Comparison of ENCODE assay signal across 8 mouse cellular contexts in genomic region chr10:78425181-78426041, GRCm38 (mm10). TPM values are rescaled to one million over a fixed set of nuclear protein-coding genes. Genes with fewer than 3 reads are reported as not detected.
DNase-seq lines count a peak whose midpoint lies in the region; ATAC-seq and TF ChIP-seq lines count a peak whose summit lies in the region.

TSS of gene Cstb (plus strand) at chr10:78425669.

- H3K27me3 ChIP-seq in forebrain, embryonic 15.5 days = no peaks in the 10 kb centered on the region
- H3K27me3 ChIP-seq in liver, postnatal 0 days (ENCODE audit: insufficient read depth, low read length) = no peaks in the 10 kb centered on the region
- no peaks in the 10 kb centered on the region for H3K27me3 ChIP-seq in neural tube, embryonic 13.5 days

- H3K4me3 ChIP-seq in ES-E14 (ENCODE audit: insufficient read depth in 1 of 2, low read depth in 1 of 2, low read length in 2 of 2, poor library complexity in 1 of 2, severe bottlenecking in 1 of 2) = peak within 1 kb of the TSS; percentile 90 to 97
- peak within 1 kb of the TSS; percentile 78 for H3K4me3 ChIP-seq in forebrain, embryonic 15.5 days
- H3K4me3 ChIP-seq in liver, postnatal 0 days (ENCODE audit: low read depth, low read length) = peak within 1 kb of the TSS; percentile 81
- peak within 1 kb of the TSS; percentile 84 for H3K4me3 ChIP-seq in neural tube, embryonic 13.5 days

- peak within 1 kb of the TSS; percentile 73 for H3K4me2 ChIP-seq in forebrain, embryonic 15.5 days (replicated peaks)
- peak within 1 kb of the TSS; percentile 95 for H3K4me2 ChIP-seq in liver, postnatal 0 days (ENCODE audit: low read depth, low read length)
- H3K4me2 ChIP-seq in neural tube, embryonic 13.5 days = peak within 1 kb of the TSS; percentile 79

- DNase-seq in ES-E14 (ENCODE audit: low read depth, low spot score) = peak; percentile 78
- DNase-seq in cerebellum, adult 11-12 months = peak; percentile 88
- DNase-seq in heart, postnatal 14 days = peak; percentile 81 to 84
- peak; percentile 91 for DNase-seq in layer of hippocampus, adult 11-12 months (ENCODE audit: low spot score)
- peak; percentile 89 for DNase-seq in liver, postnatal 0 days
- DNase-seq in telencephalon, adult 2 months (ENCODE audit: low read depth, low spot score) = peak; percentile 71

- TF ChIP-seq EP300 in liver, postnatal 0 days (IDR thresholded peaks at IDR 0.05; ENCODE audit: low read depth) = no peak

- H3K4me1 ChIP-seq in ES-E14 (ENCODE audit: control insufficient read depth in 2 of 2, insufficient read depth in 2 of 2, low read length in 2 of 2, poor library complexity in 1 of 2) = peaks cover 4 to 34% of the 10 kb centered on the region in 2 experiments; a peak in 2 of 4 replicates
- H3K4me1 ChIP-seq in forebrain, embryonic 15.5 days = peaks cover 13% of the 10 kb centered on the region
- peaks cover 13% of the 10 kb centered on the region for H3K4me1 ChIP-seq in liver, postnatal 0 days (ENCODE audit: insufficient read depth)
- H3K4me1 ChIP-seq in neural tube, embryonic 13.5 days (replicated peaks) = peaks cover 14% of the 10 kb centered on the region

- H3K9ac ChIP-seq in ES-E14 (ENCODE audit: insufficient read depth, low read depth, low read length, poor library complexity, severe bottlenecking) = peak within 1 kb of the TSS; percentile 85
- H3K9ac ChIP-seq in forebrain, embryonic 15.5 days (replicated peaks) = peak within 1 kb of the TSS; percentile 91
- H3K9ac ChIP-seq in liver, postnatal 0 days (replicated peaks) = peak within 1 kb of the TSS; percentile 89
- H3K9ac ChIP-seq in neural tube, embryonic 13.5 days = peak within 1 kb of the TSS; percentile 92

- TF ChIP-seq CTCF in liver, postnatal 0 days (IDR thresholded peaks at IDR 0.05; ENCODE audit: low read depth) = no peak

- ATAC-seq in forebrain, embryonic 15.5 days (replicated peaks) = peak; percentile 94
- ATAC-seq in liver, postnatal 0 days = peak; percentile 92
- ATAC-seq in neural tube, embryonic 13.5 days (ENCODE audit: low read depth) = peak; percentile 94

- H3K27ac ChIP-seq in ES-E14 (ENCODE audit: insufficient read depth, low read depth, low read length, poor library complexity, severe bottlenecking) = peak within 1 kb of the TSS; percentile 47; the same call in 1 of the 2 replicates
- H3K27ac ChIP-seq in forebrain, embryonic 15.5 days (replicated peaks) = peak within 1 kb of the TSS; percentile 61
- H3K27ac ChIP-seq in liver, postnatal 0 days (ENCODE audit: low read depth) = peak within 1 kb of the TSS; percentile 90
- H3K27ac ChIP-seq in neural tube, embryonic 13.5 days (replicated peaks) = peak within 1 kb of the TSS; percentile 63

- no peaks in the 10 kb centered on the region for H3K9me3 ChIP-seq in ES-E14 (ENCODE audit: control insufficient read depth, insufficient read depth, low read depth, low read length)
- no peaks in the 10 kb centered on the region for H3K9me3 ChIP-seq in forebrain, embryonic 15.5 days
- no peaks in the 10 kb centered on the region for H3K9me3 ChIP-seq in liver, postnatal 0 days (ENCODE audit: low read length)
- no peaks in the 10 kb centered on the region for H3K9me3 ChIP-seq in neural tube, embryonic 13.5 days

- peaks cover 6% of the 10 kb centered on the region; the same call in 1 of the 2 replicates for H3K36me3 ChIP-seq in ES-E14 (ENCODE audit: control insufficient read depth, insufficient read depth, low read length, poor library complexity, severe bottlenecking)
- peaks cover 11% of the 10 kb centered on the region for H3K36me3 ChIP-seq in forebrain, embryonic 15.5 days
- peaks cover 7% of the 10 kb centered on the region for H3K36me3 ChIP-seq in liver, postnatal 0 days (replicated peaks; ENCODE audit: insufficient read depth, low read length)
- H3K36me3 ChIP-seq in neural tube, embryonic 13.5 days = peaks cover 26% of the 10 kb centered on the region

- intact Hi-C loops in heart, postnatal 14 days (cut with DNase I) = no loop called here

- in situ Hi-C loops in ES-E14 (cut with MboI; ENCODE audit: low sequenced_read_pairs in 2 of 2, unreplicated experiment in 2 of 2) = no loop called here

- 1% methylated on average over 40 of the region's 40 CpGs for WGBS in forebrain, embryonic 15.5 days
- WGBS in liver, postnatal 0 days (ENCODE audit: insufficient replicate concordance) = 2% methylated on average over 40 of the region's 40 CpGs
- WGBS in neural tube, embryonic 13.5 days = 2% methylated on average over 40 of the region's 40 CpGs

TF ChIP-seq in ES-E14, 5 proteins besides CTCF, POLR2A, EP300 and RAD21:
- no peak for TF ChIP-seq MAFK (IDR thresholded peaks at IDR 0.05; ENCODE audit: insufficient read depth, low read depth, low read length)
- no peak for TF ChIP-seq CHD2 (IDR thresholded peaks at IDR 0.05; ENCODE audit: low read depth, low read length)
- TF ChIP-seq HCFC1 (IDR thresholded peaks at IDR 0.05; ENCODE audit: borderline replicate concordance, insufficient read depth, low read length) = no peak
- no peak for TF ChIP-seq ZC3H11A (IDR thresholded peaks at IDR 0.05; ENCODE audit: borderline replicate concordance, low read depth, low read length)
- no peak for TF ChIP-seq ZNF384 (IDR thresholded peaks at IDR 0.05; ENCODE audit: low read depth, low read length)

RNA-seq across cellular contexts. Expression of gene Cstb, which starts in this region (rescaled TPM):
- 110 and 150 TPM in 2 replicates for total RNA-seq in ES-E14 (2012; rRNA removed)
- 100 and 115 TPM in 2 replicates for polyA plus RNA-seq in forebrain, embryonic 15.5 days (2015; fragmentation: Nextera tagmentation; extraction: Ambion mirVana)
- total RNA-seq in heart, postnatal 14 days (2021) = 10 to 100 TPM; 31.2 to 36.3 TPM
- polyA plus RNA-seq in liver, postnatal 0 days (2015; fragmentation: Nextera tagmentation; extraction: Ambion mirVana) = 177 and 187 TPM in 2 replicates
- 107 and 115 TPM in 2 replicates for polyA plus RNA-seq in neural tube, embryonic 13.5 days (2015; fragmentation: Nextera tagmentation; extraction: Ambion mirVana)

Comparison
In these comparisons a context has a peak if more than half of its experiments do, and no peak if none do; other contexts are left out.
1. Peak in every context shown above with its lines: DNase-seq, ATAC-seq, H3K4me3 ChIP-seq and H3K27ac ChIP-seq.